Mouse (Mus musculus): ENCODE data around the gene Pde4c. TPM values are rescaled to one million over a fixed set of nuclear protein-coding genes. Genes with fewer than 3 reads are reported as not detected.
A peak's percentile ranks its signal among the peaks of the same experiment; 100 is the strongest.

Pde4c gene
- polyA plus RNA-seq, 1 experiment from 2014 or later = 0.06 TPM

DNA sequence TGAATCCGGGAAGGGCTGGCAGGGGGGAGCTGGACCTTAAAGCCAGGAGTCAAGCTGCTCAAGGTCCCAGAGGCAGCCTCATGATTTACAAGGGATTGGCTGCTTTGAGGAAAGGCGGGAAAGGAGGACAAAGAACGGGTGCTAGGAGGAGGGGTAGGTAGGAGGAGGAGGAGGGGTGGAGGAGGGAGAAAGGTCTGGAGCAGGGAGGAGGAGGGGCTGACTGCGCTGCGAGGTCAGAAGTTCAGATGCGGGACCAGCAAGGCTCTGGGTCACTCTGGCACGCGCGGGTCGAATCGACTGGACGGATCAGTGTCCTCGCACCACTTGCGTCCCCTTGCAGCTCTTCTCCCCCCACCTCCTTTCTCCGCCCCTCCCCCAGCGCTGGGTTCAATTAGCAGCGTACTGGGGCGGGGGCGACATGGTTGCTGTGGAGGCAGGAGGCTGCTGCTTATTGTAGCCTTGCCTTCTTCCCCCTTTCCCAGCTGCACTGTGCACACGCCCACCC, 31.7 kb upstream of the Pde4c start:
- Histone ChIP-seq H3K36me3 (replicated peaks; ENCODE audit: control insufficient read depth, insufficient read depth, low read depth, low read length) (no peaks in the 10 kb centered on the region), H3K27ac (replicated peaks; ENCODE audit: low read depth, low read length) (peak overlapping the region; percentile 88), H3K27me3 (ENCODE audit: control insufficient read depth, insufficient read depth, low read length) (no peaks in the 10 kb centered on the region), H3K9ac (replicated peaks; ENCODE audit: low read length) (peak overlapping the region; percentile 76), H3K9me3 (replicated peaks; ENCODE audit: control insufficient read depth, low read length) (no peaks in the 10 kb centered on the region), H3K4me3 (ENCODE audit: low read depth, low read length) (peak overlapping the region; percentile 12; the same call in 1 of the 2 replicates), H3K4me1 (ENCODE audit: control insufficient read depth, insufficient read depth, low read length) (peaks cover 5% of the 10 kb centered on the region), H3K4me2 (ENCODE audit: low read depth, low read length) (peak overlapping the region; percentile 40)
- 2% methylated on average over 18 of the region's 20 CpGs for WGBS
- ATAC-seq (replicated peaks; ENCODE audit: insufficient number of reproducible peaks, low FRiP score, low TSS enrichment, low read depth) (peak; percentile 68), DNase-seq (ENCODE audit: low spot score) (peak; percentile 93)

DNA sequence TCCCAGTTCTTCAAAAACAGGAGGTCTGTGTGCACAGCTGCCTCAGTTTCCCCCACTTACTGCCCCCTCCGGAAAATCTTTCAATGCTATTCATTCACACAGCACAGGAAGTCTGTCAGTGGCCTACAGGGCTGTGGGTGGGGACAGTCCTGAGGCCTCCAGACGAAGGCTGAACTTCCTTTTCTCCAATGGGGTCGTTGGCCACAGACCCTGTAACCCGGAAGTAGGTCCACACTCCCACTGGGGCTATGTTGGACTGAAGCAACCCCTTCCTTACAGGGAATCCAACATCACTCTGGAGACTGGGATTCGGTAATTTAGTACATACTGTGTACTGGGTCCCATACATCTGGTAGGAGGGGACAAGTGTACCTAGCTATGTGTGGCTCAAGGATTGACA, 29.9 kb upstream of the Pde4c start:
- Histone ChIP-seq H3K4me1 (ENCODE audit: control insufficient read depth, insufficient read depth, low read length) (peaks cover 7% of the 10 kb centered on the region), H3K27me3 (ENCODE audit: control insufficient read depth, insufficient read depth, low read length) (no peaks in the 10 kb centered on the region), H3K9ac (replicated peaks; ENCODE audit: low read length) (no peak overlapping the region), H3K4me2 (ENCODE audit: low read depth, low read length) (no peak overlapping the region), H3K4me3 (ENCODE audit: low read depth, low read length) (no peak overlapping the region), H3K27ac (replicated peaks; ENCODE audit: low read depth, low read length) (no peak overlapping the region), H3K9me3 (replicated peaks; ENCODE audit: control insufficient read depth, low read length) (no peaks in the 10 kb centered on the region), H3K36me3 (replicated peaks; ENCODE audit: control insufficient read depth, insufficient read depth, low read depth, low read length) (no peaks in the 10 kb centered on the region)
- DNase-seq (ENCODE audit: low spot score) (no peak), ATAC-seq (replicated peaks; ENCODE audit: insufficient number of reproducible peaks, low FRiP score, low TSS enrichment, low read depth) (no peak)
- WGBS = 68% methylated on average over 5 of the region's 5 CpGs

DNA sequence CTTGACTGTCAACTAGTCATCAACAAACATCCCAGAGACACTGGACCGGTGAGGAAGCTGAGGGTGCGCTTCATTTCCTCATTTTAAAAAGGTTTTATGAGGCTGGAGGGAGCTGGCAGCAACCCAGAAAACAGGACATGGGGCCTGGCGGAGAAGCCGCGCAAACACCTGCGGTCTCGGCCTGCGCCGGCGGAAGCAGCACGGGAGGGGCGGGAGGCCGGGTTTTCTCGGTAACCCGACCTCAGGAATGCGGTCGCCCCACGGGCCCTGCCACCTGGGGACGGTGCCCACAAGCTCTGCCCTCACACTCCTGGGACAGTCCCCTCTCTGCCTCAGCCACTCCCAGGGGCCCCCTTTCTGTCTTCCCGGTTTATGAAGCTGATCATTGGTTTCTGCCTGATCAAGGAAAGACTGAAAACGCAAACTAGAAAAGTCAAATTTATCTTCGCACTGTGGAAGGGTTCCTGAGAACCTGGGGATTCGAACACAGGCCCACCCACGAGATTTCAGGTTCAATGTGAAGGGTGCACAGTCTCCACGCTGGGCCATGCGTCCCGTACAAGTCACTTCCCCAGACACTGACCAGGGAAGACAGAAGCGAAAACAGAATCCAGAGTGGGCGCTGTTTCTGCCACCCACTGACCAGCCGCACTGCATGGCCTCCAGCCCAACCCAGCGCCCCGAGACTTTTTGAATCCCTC, 28.1 kb upstream of the Pde4c start:
- Histone ChIP-seq H3K27me3 (ENCODE audit: control insufficient read depth, insufficient read depth, low read length) (no peaks in the 10 kb centered on the region), H3K36me3 (replicated peaks; ENCODE audit: control insufficient read depth, insufficient read depth, low read depth, low read length) (no peaks in the 10 kb centered on the region), H3K9me3 (replicated peaks; ENCODE audit: control insufficient read depth, low read length) (no peaks in the 10 kb centered on the region), H3K27ac (replicated peaks; ENCODE audit: low read depth, low read length) (peak overlapping the region; percentile 90), H3K9ac (replicated peaks; ENCODE audit: low read length) (no peak overlapping the region; the same call in none of the 2 replicates), H3K4me1 (ENCODE audit: control insufficient read depth, insufficient read depth, low read length) (peaks cover 7% of the 10 kb centered on the region), H3K4me2 (ENCODE audit: low read depth, low read length) (peak overlapping the region; percentile 0), H3K4me3 (ENCODE audit: low read depth, low read length) (no peak overlapping the region; the same call in 1 of the 2 replicates)
- no peak for ATAC-seq (replicated peaks; ENCODE audit: insufficient number of reproducible peaks, low FRiP score, low TSS enrichment, low read depth)
- DNase-seq (ENCODE audit: low spot score) = peak; percentile 47
- 29% methylated on average over 32 of the region's 32 CpGs for WGBS

DNA sequence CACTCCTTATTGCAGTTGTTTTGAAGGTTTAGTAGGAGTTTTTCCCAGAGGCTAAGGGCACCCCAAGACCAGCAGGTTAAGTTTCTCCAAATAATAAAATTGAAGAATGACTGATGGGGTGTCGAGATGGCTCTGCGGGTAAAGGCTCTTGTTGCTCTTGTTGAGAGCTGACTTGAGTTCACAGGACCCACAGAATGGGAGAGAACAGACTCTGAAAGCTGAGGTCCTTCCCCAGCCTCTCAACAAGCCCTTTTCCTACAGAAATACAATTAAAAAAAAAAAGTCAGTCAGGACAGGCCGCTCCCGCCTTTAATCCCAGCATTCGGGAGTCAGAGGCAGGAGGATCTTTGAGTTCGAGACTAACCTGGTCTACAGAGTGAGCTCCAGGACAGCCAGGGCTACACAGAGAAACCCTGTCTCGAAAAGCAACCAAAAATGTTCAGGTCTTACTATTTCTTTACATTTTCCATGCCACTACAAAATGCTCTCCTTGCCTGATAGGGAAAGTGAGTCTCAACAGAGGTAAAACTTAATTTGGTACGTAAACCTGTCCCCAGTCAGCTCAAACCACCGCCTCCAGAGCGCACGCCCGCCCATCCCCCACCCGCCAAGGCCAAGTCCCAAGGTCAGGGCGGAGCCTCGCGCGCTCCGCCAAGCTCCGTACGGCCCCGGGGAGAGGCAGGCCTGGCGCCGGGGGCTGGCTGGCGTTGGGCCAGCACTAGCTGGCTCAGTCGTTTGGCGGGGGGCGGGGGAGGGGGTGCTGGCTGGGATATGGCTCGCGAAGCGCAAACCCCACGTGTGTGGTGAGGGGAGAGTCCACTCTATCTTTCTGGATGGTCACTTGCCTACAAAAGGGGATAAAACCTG, 27.3 kb upstream of the Pde4c start:
- peak overlapping the region; percentile 57 for H3K9ac ChIP-seq (replicated peaks; ENCODE audit: low read length)
- no peak for ATAC-seq (replicated peaks; ENCODE audit: insufficient number of reproducible peaks, low FRiP score, low TSS enrichment, low read depth)
- 6% methylated on average over 31 of the region's 31 CpGs for WGBS
- H3K4me2 ChIP-seq (ENCODE audit: low read depth, low read length) = peak overlapping the region; percentile 38
- no peaks in the 10 kb centered on the region for H3K27me3 ChIP-seq (ENCODE audit: control insufficient read depth, insufficient read depth, low read length)
- DNase-seq (ENCODE audit: low spot score) = peak; percentile 88
- no peaks in the 10 kb centered on the region for H3K36me3 ChIP-seq (replicated peaks; ENCODE audit: control insufficient read depth, insufficient read depth, low read depth, low read length)
- H3K4me3 ChIP-seq (ENCODE audit: low read depth, low read length) = no peak overlapping the region
- peaks cover 7% of the 10 kb centered on the region for H3K4me1 ChIP-seq (ENCODE audit: control insufficient read depth, insufficient read depth, low read length)
- peak overlapping the region; percentile 90 for H3K27ac ChIP-seq (replicated peaks; ENCODE audit: low read depth, low read length)
- no peaks in the 10 kb centered on the region for H3K9me3 ChIP-seq (replicated peaks; ENCODE audit: control insufficient read depth, low read length)

DNA sequence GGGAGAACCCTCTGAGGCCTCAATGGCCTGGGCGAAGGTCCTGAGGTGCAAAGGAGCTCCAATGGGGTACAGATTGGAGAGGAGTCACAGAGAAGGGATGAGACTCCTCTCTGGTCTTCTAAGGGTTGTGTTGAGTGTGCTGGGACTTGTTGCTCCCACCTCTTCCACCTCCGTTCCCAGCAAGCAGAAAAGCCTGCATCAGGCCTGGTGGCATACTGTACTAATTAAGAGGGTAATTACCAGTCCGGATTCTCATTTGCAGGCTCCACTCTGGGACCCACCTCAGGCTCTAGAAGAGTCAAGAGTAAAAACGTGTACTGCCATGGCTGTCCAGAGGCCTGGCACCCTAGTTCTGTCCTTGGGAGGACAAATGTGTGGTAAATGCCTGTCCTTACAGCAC, 26.6 kb upstream of the Pde4c start:
- H3K4me1 ChIP-seq (ENCODE audit: control insufficient read depth, insufficient read depth, low read length) = peaks cover 7% of the 10 kb centered on the region

DNA sequence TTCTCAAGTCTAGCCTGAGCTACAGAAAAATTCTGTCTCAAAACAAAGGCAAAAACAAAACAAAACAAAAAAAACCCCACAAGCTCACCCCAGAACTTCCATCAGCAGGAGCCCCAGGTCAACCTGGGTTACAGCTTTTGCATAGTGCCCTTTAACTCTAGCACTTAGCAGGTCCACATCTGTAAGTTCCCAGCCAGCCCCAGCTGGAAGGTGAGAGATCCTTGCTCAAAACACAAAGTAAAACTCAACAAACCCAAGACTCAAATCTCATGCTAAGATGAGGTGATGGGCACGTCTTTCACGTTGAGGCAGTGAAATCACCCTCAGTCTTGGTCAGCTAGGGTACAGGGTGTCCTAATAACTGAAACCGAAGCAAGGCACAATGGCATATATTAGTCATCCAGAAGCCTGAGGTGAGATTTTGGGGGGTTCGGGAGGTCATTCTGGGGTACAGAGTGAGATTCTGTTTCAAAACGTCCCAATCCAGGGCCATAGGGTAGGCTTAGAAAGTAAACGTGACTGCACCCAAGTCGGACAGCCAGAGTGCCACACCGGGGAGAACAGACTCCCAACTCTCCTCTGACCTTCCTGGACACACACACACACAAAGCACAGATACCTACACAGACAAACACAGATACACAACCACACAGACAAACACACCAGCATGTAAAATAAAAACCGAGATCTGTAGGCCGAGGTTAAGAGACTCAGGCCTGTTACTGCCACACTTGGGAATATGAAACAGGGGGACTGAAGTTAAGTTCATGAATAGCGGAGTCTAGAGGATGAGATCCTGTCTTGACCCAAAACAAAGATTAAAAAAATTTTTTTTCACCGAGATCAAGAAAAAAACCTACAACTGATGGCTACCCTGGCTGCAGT, 25.9 kb upstream of the Pde4c start:
- Histone ChIP-seq H3K36me3 (replicated peaks; ENCODE audit: control insufficient read depth, insufficient read depth, low read depth, low read length) (no peaks in the 10 kb centered on the region), H3K4me3 (ENCODE audit: low read depth, low read length) (no peak overlapping the region; the same call in 1 of the 2 replicates), H3K27me3 (ENCODE audit: control insufficient read depth, insufficient read depth, low read length) (no peaks in the 10 kb centered on the region), H3K9me3 (replicated peaks; ENCODE audit: control insufficient read depth, low read length) (no peaks in the 10 kb centered on the region), H3K4me1 (ENCODE audit: control insufficient read depth, insufficient read depth, low read length) (peaks cover 7% of the 10 kb centered on the region), H3K4me2 (ENCODE audit: low read depth, low read length) (peak overlapping the region; percentile 10), H3K27ac (replicated peaks; ENCODE audit: low read depth, low read length) (peak overlapping the region; percentile 90), H3K9ac (replicated peaks; ENCODE audit: low read length) (peak overlapping the region; percentile 7; the same call in 1 of the 2 replicates)
- WGBS = 72% methylated on average over 12 of the region's 12 CpGs
- ATAC-seq (replicated peaks; ENCODE audit: insufficient number of reproducible peaks, low FRiP score, low TSS enrichment, low read depth) (no peak), DNase-seq (ENCODE audit: low spot score) (no peak)

More for the DNA sequence above, 26.6 kb upstream of the Pde4c start:
- Histone ChIP-seq H3K36me3 (replicated peaks; ENCODE audit: control insufficient read depth, insufficient read depth, low read depth, low read length) (no peaks in the 10 kb centered on the region), H3K27ac (replicated peaks; ENCODE audit: low read depth, low read length) (peak overlapping the region; percentile 90), H3K9ac (replicated peaks; ENCODE audit: low read length) (peak overlapping the region; percentile 57), H3K4me2 (ENCODE audit: low read depth, low read length) (peak overlapping the region; percentile 38), H3K4me3 (ENCODE audit: low read depth, low read length) (no peak overlapping the region), H3K9me3 (replicated peaks; ENCODE audit: control insufficient read depth, low read length) (no peaks in the 10 kb centered on the region), H3K27me3 (ENCODE audit: control insufficient read depth, insufficient read depth, low read length) (no peaks in the 10 kb centered on the region)
- no peak for ATAC-seq (replicated peaks; ENCODE audit: insufficient number of reproducible peaks, low FRiP score, low TSS enrichment, low read depth)
- DNase-seq (ENCODE audit: low spot score) = peak; percentile 33
- 30% methylated on average over 4 of the region's 4 CpGs for WGBS

DNA sequence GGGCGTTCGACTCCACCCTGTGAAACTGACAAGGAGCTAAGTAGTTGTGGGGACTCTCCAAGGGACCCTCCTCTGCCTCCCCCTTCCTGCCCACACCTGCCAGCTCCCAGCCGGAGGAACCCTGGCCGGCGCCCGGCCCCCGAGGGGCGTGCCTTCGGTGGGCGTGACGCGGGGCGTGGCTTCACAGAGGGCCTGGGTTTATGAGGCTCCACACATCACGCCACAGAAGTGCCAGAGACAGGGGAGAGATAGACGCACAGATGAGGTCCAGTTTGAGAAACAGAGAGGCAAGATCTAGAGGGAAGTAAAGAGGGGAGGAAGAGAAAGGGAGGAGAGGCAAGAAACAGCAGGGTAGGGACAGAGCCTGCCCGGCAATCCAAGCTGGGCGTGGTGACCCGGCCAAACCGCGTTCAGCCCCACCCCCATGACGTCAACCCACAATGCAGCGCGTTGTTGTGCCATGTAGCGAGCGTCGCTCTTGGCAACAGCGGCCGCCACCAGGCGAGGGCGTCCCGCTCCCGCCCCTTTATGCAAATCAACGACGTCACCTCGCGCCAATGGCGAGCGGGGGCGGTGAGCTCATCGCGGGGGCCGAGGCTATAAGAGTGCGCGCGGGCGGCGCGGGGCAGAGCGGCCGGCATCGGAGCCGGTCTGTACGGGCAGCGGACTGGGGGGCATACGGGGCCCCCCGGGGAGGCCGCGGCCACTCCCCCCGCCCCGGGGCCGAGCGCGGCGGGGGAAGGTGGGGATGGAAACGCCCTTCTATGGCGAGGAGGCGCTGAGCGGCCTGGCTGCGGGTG, 25.0 kb upstream of the Pde4c start, which contains the start of gene Jund:
Jund (plus strand) TSS at position 640 of the 800 bp plus-strand sequence.
- H3K36me3 ChIP-seq (replicated peaks; ENCODE audit: control insufficient read depth, insufficient read depth, low read depth, low read length) = no peaks in the 10 kb centered on the region
- H3K4me2 ChIP-seq (ENCODE audit: low read depth, low read length) = peak within 1 kb of the TSS; percentile 82
- no peaks in the 10 kb centered on the region for H3K27me3 ChIP-seq (ENCODE audit: control insufficient read depth, insufficient read depth, low read length)
- ATAC-seq (replicated peaks; ENCODE audit: insufficient number of reproducible peaks, low FRiP score, low TSS enrichment, low read depth) (peak; percentile 81), DNase-seq (ENCODE audit: low spot score) (peak; percentile 100)
- peak within 1 kb of the TSS; percentile 96 for H3K27ac ChIP-seq (replicated peaks; ENCODE audit: low read depth, low read length)
- peaks cover 7% of the 10 kb centered on the region for H3K4me1 ChIP-seq (ENCODE audit: control insufficient read depth, insufficient read depth, low read length)
- peak within 1 kb of the TSS; percentile 97 for H3K9ac ChIP-seq (replicated peaks; ENCODE audit: low read length)
- H3K9me3 ChIP-seq (replicated peaks; ENCODE audit: control insufficient read depth, low read length) = no peaks in the 10 kb centered on the region
- under 1% methylated on average over 60 of the region's 69 CpGs for WGBS
- peak within 1 kb of the TSS; percentile 96 for H3K4me3 ChIP-seq (ENCODE audit: low read depth, low read length)
